Mouse (Mus musculus) bone marrow, adult 2 months (tissue): ENCODE measurements around the gene Gm42878.

ENCODE experiments used
- CTCF ChIP-seq: fragments of 200-500 bp; IDR thresholded peaks from 2 replicates; pipeline ENCODE4 v1.5.1; 2011; ENCODE audit warnings: low read length, control low read depth; ENCODE audit not compliant: control insufficient read depth, insufficient read depth
- POLR2A ChIP-seq: fragments of 200-500 bp; IDR thresholded peaks from 2 replicates; pipeline ENCODE4 v1.6.1; 2011; ENCODE audit warnings: low read depth, mild to moderate bottlenecking, control low read depth, low read length, borderline replicate concordance; ENCODE audit not compliant: control insufficient read depth

GRCm38 (mm10) chr5:121544910-121545792 lies at the start of gene Gm42878, which contains the start of gene Adam1a:
- no peak for TF ChIP-seq POLR2A
- TF ChIP-seq CTCF = no peak
